Mouse (Mus musculus): ENCODE measurements around the gene Psg16. TPM values are rescaled to one million over a fixed set of nuclear protein-coding genes. Genes with fewer than 3 reads are reported as not detected.
"Not testable (repeated sequence)": the region's sequence is repeated elsewhere in the genome, so short reads cannot be mapped to it uniquely, and the experiment has no call there.

The Psg16 gene
- polyA plus RNA-seq, 1 experiment, result not detected

DNA sequence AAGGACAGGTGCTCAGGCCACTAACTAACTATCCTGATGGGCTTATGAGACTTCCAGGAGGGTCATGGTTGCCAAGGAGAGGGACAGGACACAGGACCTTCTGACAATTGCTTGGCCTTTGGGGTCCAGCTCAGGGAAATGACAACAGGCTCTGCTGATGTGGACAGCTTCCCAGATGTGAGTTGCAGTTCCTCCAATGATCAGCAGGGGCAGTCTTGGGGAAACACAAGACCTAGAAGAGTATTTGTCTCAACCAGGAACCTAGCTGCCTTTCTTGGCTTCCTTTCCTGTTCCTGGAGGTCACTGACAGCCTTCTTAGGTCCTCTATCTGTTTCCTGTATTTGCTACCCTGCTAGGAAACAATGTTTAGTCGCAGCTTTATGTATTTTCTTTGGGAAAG, 17.4 kb downstream of the Psg16 start:
- Histone ChIP-seq H3K36me3 (ENCODE audit: control insufficient read depth, insufficient read depth) (no peaks in the 10 kb centered on the region), H3K79me2 (ENCODE audit: control insufficient read depth, insufficient read depth) (no peaks in the 10 kb centered on the region), H3K27me3 (ENCODE audit: control insufficient read depth, insufficient read depth, insufficient read length) (no peaks in the 10 kb centered on the region), H3ac (ENCODE audit: control insufficient read depth, insufficient read length, low read depth) (no peak overlapping the region), H3K79me3 (ENCODE audit: low read depth) (no peaks in the 10 kb centered on the region), H3K4me3 (ENCODE audit: insufficient read depth, poor library complexity, severe bottlenecking) (no peak overlapping the region)
- TF ChIP-seq CTCF (IDR thresholded peaks at IDR 0.05; ENCODE audit: control insufficient read depth, insufficient read depth, insufficient read length) (no peak), MYOD1 (IDR thresholded peaks at IDR 0.05; ENCODE audit: control insufficient read depth, insufficient read length, low read depth) (no peak), USF1 (IDR thresholded peaks at IDR 0.05; ENCODE audit: low read depth) (no peak), FOSL1 (IDR thresholded peaks at IDR 0.05; ENCODE audit: insufficient read depth, low read length, poor library complexity, severe bottlenecking) (no peak), CEBPB (IDR thresholded peaks at IDR 0.05; ENCODE audit: low read depth) (no peak), MYOG (IDR thresholded peaks at IDR 0.05; ENCODE audit: control insufficient read depth, extremely low read depth, insufficient read length) (no peak), MAX (IDR thresholded peaks at IDR 0.05) (no peak)

- not testable (repeated sequence) for H3K36me3 ChIP-seq (ENCODE audit: control insufficient read depth, insufficient read depth); H3K79me3 ChIP-seq (ENCODE audit: low read depth); H3K4me3 ChIP-seq (ENCODE audit: insufficient read depth, poor library complexity, severe bottlenecking); H3K79me2 ChIP-seq (ENCODE audit: control insufficient read depth, insufficient read depth); H3K27me3 ChIP-seq (ENCODE audit: control insufficient read depth, insufficient read depth, insufficient read length); H3ac ChIP-seq (ENCODE audit: control insufficient read depth, insufficient read length, low read depth)
These were observed 27.8 kb downstream of the Psg16 start for GRCm38 (mm10) chr7:17101631-17102030.

- no peak for TF ChIP-seq MAX (IDR thresholded peaks at IDR 0.05)
- TF ChIP-seq USF1 (IDR thresholded peaks at IDR 0.05; ENCODE audit: low read depth), result no peak
- TF ChIP-seq MYOD1 (IDR thresholded peaks at IDR 0.05; ENCODE audit: control insufficient read depth, insufficient read length, low read depth), result no peak
- no peak for TF ChIP-seq MYOG (IDR thresholded peaks at IDR 0.05; ENCODE audit: control insufficient read depth, extremely low read depth, insufficient read length)
- no peak for TF ChIP-seq CEBPB (IDR thresholded peaks at IDR 0.05; ENCODE audit: low read depth)
- no peak for TF ChIP-seq CTCF (IDR thresholded peaks at IDR 0.05; ENCODE audit: control insufficient read depth, insufficient read depth, insufficient read length)
- no peak for TF ChIP-seq FOSL1 (IDR thresholded peaks at IDR 0.05; ENCODE audit: insufficient read depth, low read length, poor library complexity, severe bottlenecking)
- no peaks in the 10 kb centered on the region for H3K79me3 ChIP-seq (ENCODE audit: low read depth)
- no peaks in the 10 kb centered on the region for H3K27me3 ChIP-seq (ENCODE audit: control insufficient read depth, insufficient read depth, insufficient read length)
- H3K36me3 ChIP-seq (ENCODE audit: control insufficient read depth, insufficient read depth), result no peaks in the 10 kb centered on the region
- H3ac ChIP-seq (ENCODE audit: control insufficient read depth, insufficient read length, low read depth), result no peak overlapping the region
- H3K79me2 ChIP-seq (ENCODE audit: control insufficient read depth, insufficient read depth), result no peaks in the 10 kb centered on the region
- H3K4me3 ChIP-seq (ENCODE audit: insufficient read depth, poor library complexity, severe bottlenecking), result no peak overlapping the region
These were observed 61.5 kb downstream of the Psg16 start for GRCm38 (mm10) chr7:17135307-17135706.

- H3K36me3 ChIP-seq (ENCODE audit: control insufficient read depth, insufficient read depth), result no peaks in the 10 kb centered on the region
- H3K79me2 ChIP-seq (ENCODE audit: control insufficient read depth, insufficient read depth), result no peaks in the 10 kb centered on the region
- H3K79me3 ChIP-seq (ENCODE audit: low read depth), result no peaks in the 10 kb centered on the region
- no peak within 1 kb of the TSS for H3ac ChIP-seq (ENCODE audit: control insufficient read depth, insufficient read length, low read depth)
- H3K4me3 ChIP-seq (ENCODE audit: insufficient read depth, poor library complexity, severe bottlenecking), result no peak within 1 kb of the TSS
- H3K27me3 ChIP-seq (ENCODE audit: control insufficient read depth, insufficient read depth, insufficient read length), result no peaks in the 10 kb centered on the region
- TF ChIP-seq CEBPB (IDR thresholded peaks at IDR 0.05; ENCODE audit: low read depth) (no peak), MYOD1 (IDR thresholded peaks at IDR 0.05; ENCODE audit: control insufficient read depth, insufficient read length, low read depth) (no peak), MYOG (IDR thresholded peaks at IDR 0.05; ENCODE audit: control insufficient read depth, extremely low read depth, insufficient read length) (no peak), FOSL1 (IDR thresholded peaks at IDR 0.05; ENCODE audit: insufficient read depth, low read length, poor library complexity, severe bottlenecking) (no peak), MAX (IDR thresholded peaks at IDR 0.05) (no peak)
These were observed 76.1 kb downstream of the Psg16 start, which contains the start of gene Ceacam3 for GRCm38 (mm10) chr7:17149931-17150330. Ceacam3 (plus strand) TSS chr7:17150282.

GRCm38 (mm10) chr7:17155634-17156033, 81.8 kb downstream of the Psg16 start:
- Histone ChIP-seq H3ac (ENCODE audit: control insufficient read depth, insufficient read length, low read depth) (no peak overlapping the region), H3K36me3 (ENCODE audit: control insufficient read depth, insufficient read depth) (no peaks in the 10 kb centered on the region), H3K79me2 (ENCODE audit: control insufficient read depth, insufficient read depth) (no peaks in the 10 kb centered on the region), H3K79me3 (ENCODE audit: low read depth) (no peaks in the 10 kb centered on the region), H3K4me3 (ENCODE audit: insufficient read depth, poor library complexity, severe bottlenecking) (no peak overlapping the region), H3K27me3 (ENCODE audit: control insufficient read depth, insufficient read depth, insufficient read length) (no peaks in the 10 kb centered on the region)
- no peak for TF ChIP-seq CEBPB (IDR thresholded peaks at IDR 0.05; ENCODE audit: low read depth)
- no peak for TF ChIP-seq MYOG (IDR thresholded peaks at IDR 0.05; ENCODE audit: control insufficient read depth, extremely low read depth, insufficient read length)
- TF ChIP-seq CTCF (IDR thresholded peaks at IDR 0.05; ENCODE audit: control insufficient read depth, insufficient read depth, insufficient read length), result no peak
- TF ChIP-seq MYOD1 (IDR thresholded peaks at IDR 0.05; ENCODE audit: control insufficient read depth, insufficient read length, low read depth), result no peak
- TF ChIP-seq USF1 (IDR thresholded peaks at IDR 0.05; ENCODE audit: low read depth), result no peak
- TF ChIP-seq MAX (IDR thresholded peaks at IDR 0.05), result no peak
- TF ChIP-seq FOSL1 (IDR thresholded peaks at IDR 0.05; ENCODE audit: insufficient read depth, low read length, poor library complexity, severe bottlenecking), result no peak

DNA sequence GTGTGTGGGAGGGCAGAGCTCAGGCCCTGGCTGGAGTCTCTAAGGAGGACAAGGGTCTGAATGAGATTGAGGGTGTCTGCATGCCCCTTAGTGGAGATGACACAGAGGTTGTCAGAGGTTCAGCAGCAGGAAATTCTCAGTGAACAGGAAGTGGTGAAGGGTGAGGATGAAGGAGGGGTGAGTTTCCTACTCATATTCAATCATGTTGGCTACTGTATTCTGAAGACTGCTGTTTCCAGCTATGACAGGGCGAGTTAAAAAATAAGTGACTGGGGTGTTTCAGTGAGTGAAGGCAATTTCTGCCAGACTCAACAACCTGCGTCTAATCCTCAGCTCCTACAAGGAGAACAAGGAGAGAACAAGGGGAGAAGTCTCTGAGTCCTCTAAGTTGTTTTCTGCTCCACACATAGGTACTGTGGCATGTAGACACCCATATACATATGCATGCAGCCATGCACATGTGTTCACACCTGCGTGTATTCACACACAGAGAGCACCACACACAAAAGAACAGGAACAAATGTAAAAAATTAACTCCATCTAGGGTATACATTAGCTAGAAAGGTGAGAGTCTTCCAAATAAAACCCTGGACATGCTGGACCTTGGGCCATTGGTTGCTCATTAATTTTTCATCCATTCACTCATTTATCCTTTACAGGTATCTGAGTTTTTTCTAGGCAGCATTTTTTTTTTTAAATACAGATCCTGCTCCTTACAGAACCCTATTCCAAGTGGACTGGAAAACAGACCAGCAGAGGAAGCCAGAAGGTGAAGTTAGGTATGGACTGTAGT, 83.2 kb downstream of the Psg16 start:
- Histone ChIP-seq H3ac (ENCODE audit: control insufficient read depth, insufficient read length, low read depth) (no peak overlapping the region), H3K27me3 (ENCODE audit: control insufficient read depth, insufficient read depth, insufficient read length) (no peaks in the 10 kb centered on the region), H3K79me3 (ENCODE audit: low read depth) (no peaks in the 10 kb centered on the region), H3K4me3 (ENCODE audit: insufficient read depth, poor library complexity, severe bottlenecking) (no peak overlapping the region), H3K79me2 (ENCODE audit: control insufficient read depth, insufficient read depth) (no peaks in the 10 kb centered on the region), H3K36me3 (ENCODE audit: control insufficient read depth, insufficient read depth) (no peaks in the 10 kb centered on the region)
- TF ChIP-seq MAX (IDR thresholded peaks at IDR 0.05) (no peak), CTCF (IDR thresholded peaks at IDR 0.05; ENCODE audit: control insufficient read depth, insufficient read depth, insufficient read length) (no peak), CEBPB (IDR thresholded peaks at IDR 0.05; ENCODE audit: low read depth) (no peak), MYOD1 (IDR thresholded peaks at IDR 0.05; ENCODE audit: control insufficient read depth, insufficient read length, low read depth) (no peak), MYOG (IDR thresholded peaks at IDR 0.05; ENCODE audit: control insufficient read depth, extremely low read depth, insufficient read length) (no peak), USF1 (IDR thresholded peaks at IDR 0.05; ENCODE audit: low read depth) (no peak), FOSL1 (IDR thresholded peaks at IDR 0.05; ENCODE audit: insufficient read depth, low read length, poor library complexity, severe bottlenecking) (no peak)
